Mouse (Mus musculus) liver, embryonic 16.5 days (tissue): ENCODE results near the gene Tff2. TPM values are rescaled to one million over a fixed set of nuclear protein-coding genes. Genes with fewer than 3 reads are reported as not detected.

Experiments used
- ATAC-seq: fragments of 200-750 bp; cut with Nextera tagmentation; 2 replicates; pipeline ENCODE4 v1.8.0; 2017; ENCODE audit warnings: low read depth, mild to moderate bottlenecking, moderate number of reproducible peaks, moderate library complexity
- H3K27ac ChIP-seq: fragments of 300-500 bp; sonication (generic); 2 replicates; pipeline ENCODE4 v1.5.1; 2014; ENCODE audit warnings: mild to moderate bottlenecking, low read length
- H3K27me3 ChIP-seq: fragments of 300-500 bp; sonication (generic); 2 replicates; pipeline ENCODE4 v1.6.1; 2014; ENCODE audit warnings: low read depth, low read length, mixed read lengths; ENCODE audit not compliant: control insufficient read depth, insufficient read depth
- H3K36me3 ChIP-seq: fragments of 300-500 bp; sonication (generic); 2 replicates; pipeline ENCODE4 v1.6.1; 2014; ENCODE audit warnings: mild to moderate bottlenecking; ENCODE audit not compliant: control insufficient read depth, insufficient read depth
- H3K4me1 ChIP-seq: fragments of 300-500 bp; sonication (generic); 2 replicates; pipeline ENCODE4 v1.6.1; 2014; ENCODE audit warnings: low read depth, low read length, mixed read lengths; ENCODE audit not compliant: control insufficient read depth
- H3K4me2 ChIP-seq: fragments of 300-500 bp; sonication (generic); 2 replicates; pipeline ENCODE4 v1.6.1; 2014; ENCODE audit warnings: low read depth, low read length, mixed read lengths
- H3K4me3 ChIP-seq: fragments of 300-500 bp; sonication (generic); 2 replicates; pipeline ENCODE4 v1.5.1; 2014; ENCODE audit warnings: low read depth, mild to moderate bottlenecking, low read length
- H3K9ac ChIP-seq: fragments of 300-500 bp; sonication (generic); 2 replicates; pipeline ENCODE4 v1.6.1; 2014; ENCODE audit warnings: low read depth, low read length
- H3K9me3 ChIP-seq: fragments of 300-500 bp; sonication (generic); replicated peaks from 2 replicates; pipeline ENCODE4 v1.6.1; 2016; ENCODE audit warnings: low read length; ENCODE audit not compliant: control insufficient read depth
- WGBS: fragments of 180-500 bp; shearing (Covaris S2); extraction: QIAGEN DNeasy Blood & Tissue Kit; methylation state at CpG from one replicate; pipeline ENCODE4 v1.1.7; 2014; ENCODE audit not compliant: insufficient replicate concordance; 5-methylcytosine and 5-hydroxymethylcytosine counted together
- polyA plus RNA-seq: library from polyadenylated mRNA; unstranded; fragments of >200 nt; fragmentation: Nextera tagmentation; extraction: Ambion mirVana; gene quantifications from 2 replicates; pipeline ENCODE4 v1.2.1, GENCODE M21; 2015

Tff2 gene
- polyA plus RNA-seq, 1 experiment from 2014 or later = 0.37 TPM

GRCm38 (mm10) chr17:31108388-31108787 is 35.7 kb downstream of the Tff2 start:
- Histone ChIP-seq H3K9me3 (no peaks in the 10 kb centered on the region), H3K4me3 (no peak overlapping the region), H3K27ac (no peak overlapping the region), H3K36me3 (no peaks in the 10 kb centered on the region), H3K9ac (no peak overlapping the region), H3K27me3 (no peaks in the 10 kb centered on the region), H3K4me1 (peaks cover 6% of the 10 kb centered on the region), H3K4me2 (no peak overlapping the region)
- 82% methylated on average over 15 of the region's 15 CpGs for WGBS
- ATAC-seq = no peak

- H3K27me3 ChIP-seq = no peaks in the 10 kb centered on the region
- H3K36me3 ChIP-seq = no peaks in the 10 kb centered on the region
- no peak for ATAC-seq
- no peak overlapping the region for H3K27ac ChIP-seq
- WGBS = 78% methylated on average over 8 of the region's 8 CpGs
- H3K4me2 ChIP-seq = no peak overlapping the region
- peaks cover 9% of the 10 kb centered on the region for H3K4me1 ChIP-seq
- no peaks in the 10 kb centered on the region for H3K9me3 ChIP-seq
- no peak overlapping the region for H3K9ac ChIP-seq
- no peak overlapping the region for H3K4me3 ChIP-seq
Measured at GRCm38 (mm10) chr17:31103823-31104222, 40.3 kb downstream of the Tff2 start.

- no peak overlapping the region for H3K9ac ChIP-seq
- H3K27ac ChIP-seq = no peak overlapping the region
- H3K36me3 ChIP-seq = no peaks in the 10 kb centered on the region
- H3K4me2 ChIP-seq = no peak overlapping the region
- H3K4me3 ChIP-seq = no peak overlapping the region
- H3K4me1 ChIP-seq = peaks cover 15% of the 10 kb centered on the region
- no peaks in the 10 kb centered on the region for H3K9me3 ChIP-seq
- WGBS = 75% methylated on average over 8 of the region's 8 CpGs
- no peak for ATAC-seq
- no peaks in the 10 kb centered on the region for H3K27me3 ChIP-seq
Measured at GRCm38 (mm10) chr17:31103007-31103570, 41.0 kb downstream of the Tff2 start.

GRCm38 (mm10) chr17:31098788-31099187 is 45.3 kb downstream of the Tff2 start:
- Histone ChIP-seq H3K27ac (no peak overlapping the region), H3K27me3 (no peaks in the 10 kb centered on the region), H3K4me2 (no peak overlapping the region), H3K36me3 (no peaks in the 10 kb centered on the region; the same call in 1 of the 2 replicates), H3K9me3 (no peaks in the 10 kb centered on the region), H3K4me3 (no peak overlapping the region), H3K4me1 (peaks cover 11% of the 10 kb centered on the region), H3K9ac (no peak overlapping the region)
- peak; percentile 77 for ATAC-seq
- WGBS = 60% methylated on average over 5 of the region's 5 CpGs

- ATAC-seq = no peak
- Histone ChIP-seq H3K4me1 (peaks cover 19% of the 10 kb centered on the region), H3K36me3 (peaks cover 5% of the 10 kb centered on the region), H3K27ac (no peak overlapping the region), H3K27me3 (no peaks in the 10 kb centered on the region), H3K9me3 (no peaks in the 10 kb centered on the region), H3K4me2 (no peak overlapping the region), H3K9ac (no peak overlapping the region), H3K4me3 (no peak overlapping the region)
- WGBS = 83% methylated on average over 2 of the region's 2 CpGs
Measured at GRCm38 (mm10) chr17:31096893-31097292, 47.2 kb downstream of the Tff2 start.

GRCm38 (mm10) chr17:31095570-31095969 is 48.5 kb downstream of the Tff2 start:
- peaks cover 29% of the 10 kb centered on the region for H3K4me1 ChIP-seq

GRCm38 (mm10) chr17:31094781-31095180 is 49.3 kb downstream of the Tff2 start:
- Histone ChIP-seq H3K4me1 (peaks cover 37% of the 10 kb centered on the region), H3K27me3 (no peaks in the 10 kb centered on the region), H3K9ac (no peak overlapping the region), H3K9me3 (no peaks in the 10 kb centered on the region), H3K4me3 (no peak overlapping the region), H3K36me3 (peaks cover 5% of the 10 kb centered on the region), H3K4me2 (no peak overlapping the region), H3K27ac (no peak overlapping the region)
- WGBS = 74% methylated on average over 5 of the region's 5 CpGs
- no peak for ATAC-seq

More at GRCm38 (mm10) chr17:31095570-31095969, 48.5 kb downstream of the Tff2 start:
- peaks cover 5% of the 10 kb centered on the region for H3K36me3 ChIP-seq
- no peak overlapping the region for H3K27ac ChIP-seq
- no peak overlapping the region for H3K4me3 ChIP-seq
- H3K9me3 ChIP-seq = no peaks in the 10 kb centered on the region
- no peak overlapping the region for H3K9ac ChIP-seq
- no peak overlapping the region for H3K4me2 ChIP-seq
- H3K27me3 ChIP-seq = no peaks in the 10 kb centered on the region
- no peak for ATAC-seq
- 77% methylated on average over 7 of the region's 7 CpGs for whole genome bisulfite sequencing

Other genes starting within 250 kb of the Tff2 start
- gene Glp1r, start 242.5 kb downstream of the Tff2 start, polyA plus RNA-seq = not detected in 2 replicates
- gene Umodl1, start 189.6 kb downstream of the Tff2 start, polyA plus RNA-seq = 0.05 TPM in 1 of 2 replicates, not detected in the other
- gene Abcg1, start 86.6 kb downstream of the Tff2 start, polyA plus RNA-seq = 10.4 and 10.8 TPM in 2 replicates
- gene Tff3, start 14.6 kb downstream of the Tff2 start, polyA plus RNA-seq = 144 and 179 TPM in 2 replicates
- 0.50 TPM in 1 of 2 replicates, not detected in the other for gene Tff1, start 21.0 kb upstream of the Tff2 start, polyA plus RNA-seq
- gene Tmprss3, start 54.7 kb upstream of the Tff2 start, polyA plus RNA-seq = 0.47 and 0.51 TPM in 2 replicates
- gene Ubash3a, start 63.6 kb upstream of the Tff2 start, polyA plus RNA-seq = 6.3 and 8.2 TPM in 2 replicates
- 0.19 and 0.20 TPM in 2 replicates for gene Rsph1, start 133.1 kb upstream of the Tff2 start, polyA plus RNA-seq
- 2.4 and 2.5 TPM in 2 replicates for gene Slc37a1, start 142.5 kb upstream of the Tff2 start, polyA plus RNA-seq
- gene Pde9a, start 241.9 kb upstream of the Tff2 start, polyA plus RNA-seq = 3.0 and 4.0 TPM in 2 replicates